Mouse (Mus musculus) CH12.LX (cell line): Measurements from ENCODE around the gene Bloc1s1.

ENCODE experiments used
- ELF1 ChIP-seq: IDR thresholded peaks from 2 replicates; pipeline ENCODE4 v1.6.1; 2014; ENCODE audit warnings: low read depth, mild to moderate bottlenecking, inconsistent platforms, low read length, improper control_type of control experiment
- EP300 ChIP-seq: IDR thresholded peaks from 2 replicates; pipeline ENCODE4 v1.6.1; 2011; ENCODE audit warnings: low read length, improper control_type of control experiment
- MAZ ChIP-seq: IDR thresholded peaks from 2 replicates; pipeline ENCODE4 v1.6.1; 2012; ENCODE audit warnings: low read depth, mild to moderate bottlenecking, inconsistent platforms, low read length, improper control_type of control experiment, moderate library complexity
- POLR2A ChIP-seq: IDR thresholded peaks from 2 replicates; pipeline ENCODE4 v1.6.1; 2011; ENCODE audit warnings: low read depth, mild to moderate bottlenecking, improper control_type of control experiment, low read length

DNA sequence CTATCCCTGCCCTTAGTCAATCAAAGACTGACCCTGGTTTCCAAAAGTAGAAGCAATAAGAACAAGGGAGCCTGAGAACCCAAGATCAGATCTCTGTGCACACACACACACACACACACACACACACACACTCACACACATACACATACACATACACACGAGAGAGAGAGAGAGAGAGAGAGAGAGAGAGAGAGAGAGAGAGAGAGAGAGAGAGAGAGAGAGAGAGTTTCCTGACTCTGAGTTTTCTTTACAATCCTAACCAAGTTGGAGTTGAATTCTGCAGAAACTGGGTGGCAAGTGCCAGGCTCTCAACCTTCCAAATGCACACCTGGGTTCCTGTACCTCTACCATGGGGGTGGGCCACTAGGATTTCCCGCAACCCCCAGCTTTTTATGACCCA lies 34.0 kb downstream of the Bloc1s1 start:
- TF ChIP-seq EP300 (no peak), POLR2A (no peak), MAZ (no peak), ELF1 (no peak)
